Mouse (Mus musculus) cerebellum, adult 2 months (tissue): ENCODE data around the gene Slc22a5.

Experiments
- CTCF ChIP-seq: fragments of 200-500 bp; IDR thresholded peaks from 2 replicates; pipeline ENCODE4 v1.5.1; 2011; ENCODE audit warnings: low read depth, mild to moderate bottlenecking, control low read depth, low read length, moderate library complexity, borderline replicate concordance; ENCODE audit not compliant: insufficient read depth
- POLR2A ChIP-seq: fragments of 200-500 bp; IDR thresholded peaks from 2 replicates; pipeline ENCODE4 v1.6.1; 2011; ENCODE audit warnings: low read length, control low read depth, borderline replicate concordance; ENCODE audit not compliant: insufficient read depth

- TF ChIP-seq CTCF (no peak), POLR2A (no peak)
Observed at GRCm38 (mm10) chr11:53835379-53836010, 56.0 kb downstream of the Slc22a5 start.
